Mouse (Mus musculus) layer of hippocampus, postnatal 14 days (tissue): ENCODE results near the gene Wnt10b. TPM values are rescaled to one million over a fixed set of nuclear protein-coding genes. Genes with fewer than 3 reads are reported as not detected.
A peak's percentile ranks its signal among the peaks of the same experiment; 100 is the strongest.
"Not testable (repeated sequence)": the region's sequence is repeated elsewhere in the genome, so short reads cannot be mapped to it uniquely, and the experiment has no call there.

ENCODE experiments used
- DNase-seq, 2 experiments: peaks; one replicate each; pipeline ENCODE4 v3.0.0; 2021 to 2022; ENCODE audit warnings: low spot score in 2 of 2, mixed read lengths in 1 of 2
- long read RNA-seq, 2 experiments: library from polyadenylated mRNA; stranded (forward); transcript quantifications; one replicate each; pipeline ENCODE4 v2.0.0; 2021
- total RNA-seq, 2 experiments: library from RNA; stranded (reverse); gene quantifications; 2 replicates each; pipeline ENCODE4 v1.2.3; 2021

The Wnt10b gene
- under 1 TPM; 0.41 to 0.48 TPM for total RNA-seq
- long read RNA-seq, experiment 1: 0 reads
- long read RNA-seq, experiment 2: 0 reads

- no peak for DNase-seq
These were observed at the start of gene Wnt10b for GRCm38 (mm10) chr15:98777762-98778161. Wnt10b (minus strand) TSS chr15:98778150.

DNA sequence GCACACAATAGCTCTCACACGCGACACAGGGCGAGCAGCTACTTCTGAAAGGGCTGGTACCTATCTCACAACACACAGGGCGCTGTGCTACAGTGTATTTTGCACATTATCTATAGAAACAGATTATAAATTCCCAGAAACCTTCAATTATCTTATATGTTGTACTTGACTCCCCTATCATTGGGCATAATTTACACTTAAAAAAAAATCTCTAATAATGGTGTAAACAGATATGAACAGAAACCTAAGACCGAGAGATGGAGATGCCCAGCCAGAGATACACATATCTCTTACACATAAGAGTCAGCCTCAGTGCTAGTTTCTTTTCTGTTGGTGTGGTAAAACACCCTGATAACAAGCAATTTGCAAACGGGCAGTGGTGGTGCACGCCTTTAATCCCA is 49.7 kb upstream of the Wnt10b start:
- no peak for DNase-seq

- no peak for DNase-seq
These were observed 45.5 kb upstream of the Wnt10b start for GRCm38 (mm10) chr15:98823434-98823833.

DNA sequence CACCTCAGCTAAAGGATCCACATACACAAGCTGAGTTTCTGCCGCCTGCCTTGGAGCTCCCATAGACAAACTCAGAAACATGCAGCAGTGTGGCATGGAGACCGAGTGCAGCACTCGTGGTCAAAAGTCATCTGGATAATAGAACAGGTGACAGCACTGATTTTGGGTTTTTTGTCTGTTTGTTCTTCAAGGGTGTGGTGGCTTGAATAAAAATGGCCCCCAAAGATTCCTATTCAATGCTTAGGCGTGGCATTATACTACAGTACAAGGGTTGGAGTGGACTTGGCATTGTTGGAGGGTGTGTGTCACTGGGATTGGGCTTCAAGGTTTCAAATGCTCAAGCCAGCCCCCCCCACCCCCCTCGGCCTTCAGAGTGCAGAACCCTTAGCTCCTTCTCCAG is 44.2 kb upstream of the Wnt10b start:
- DNase-seq: no peak

DNA sequence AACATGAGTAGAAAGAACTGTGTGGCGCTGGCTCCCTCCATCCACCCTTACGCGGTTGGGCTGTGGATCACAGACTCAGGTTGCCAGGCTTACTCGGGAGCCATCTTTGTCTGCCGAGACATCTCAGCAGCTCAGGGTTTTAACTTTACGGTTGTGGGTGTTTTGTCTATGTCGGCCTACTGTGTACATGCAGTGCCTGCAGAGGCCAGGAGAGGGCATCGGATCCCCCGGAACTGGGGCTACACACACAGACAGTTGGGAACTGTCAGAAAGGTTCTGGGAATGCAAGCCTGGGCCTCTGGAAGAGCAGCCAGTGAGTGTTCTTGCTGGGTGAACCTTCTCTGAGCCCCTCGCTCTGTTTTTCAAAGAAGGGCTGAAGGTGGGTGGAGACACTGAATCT is 43.5 kb upstream of the Wnt10b start:
- no peak for DNase-seq

- no peak for DNase-seq
These were observed 43.0 kb upstream of the Wnt10b start for GRCm38 (mm10) chr15:98820937-98821336.

DNA sequence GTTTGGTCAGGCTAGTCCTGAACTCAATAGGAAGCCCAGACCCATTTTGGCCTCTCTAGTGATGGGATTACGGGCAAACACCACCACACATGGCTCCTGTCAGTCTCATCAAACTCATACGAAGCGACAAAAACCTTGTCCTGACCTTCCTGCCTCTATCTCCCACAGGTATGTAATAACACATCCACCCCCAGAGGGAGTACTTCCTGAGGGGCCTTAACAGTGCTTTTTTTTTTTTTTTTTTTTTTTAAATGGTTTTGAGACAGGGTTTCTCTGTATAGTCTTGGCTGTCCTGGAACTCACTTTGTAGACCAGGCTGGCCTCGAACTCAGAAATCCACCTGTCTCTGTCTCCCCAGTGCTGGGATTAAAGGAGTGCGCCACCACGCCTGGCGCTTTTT is 40.2 kb upstream of the Wnt10b start:
- no peak for DNase-seq

DNA sequence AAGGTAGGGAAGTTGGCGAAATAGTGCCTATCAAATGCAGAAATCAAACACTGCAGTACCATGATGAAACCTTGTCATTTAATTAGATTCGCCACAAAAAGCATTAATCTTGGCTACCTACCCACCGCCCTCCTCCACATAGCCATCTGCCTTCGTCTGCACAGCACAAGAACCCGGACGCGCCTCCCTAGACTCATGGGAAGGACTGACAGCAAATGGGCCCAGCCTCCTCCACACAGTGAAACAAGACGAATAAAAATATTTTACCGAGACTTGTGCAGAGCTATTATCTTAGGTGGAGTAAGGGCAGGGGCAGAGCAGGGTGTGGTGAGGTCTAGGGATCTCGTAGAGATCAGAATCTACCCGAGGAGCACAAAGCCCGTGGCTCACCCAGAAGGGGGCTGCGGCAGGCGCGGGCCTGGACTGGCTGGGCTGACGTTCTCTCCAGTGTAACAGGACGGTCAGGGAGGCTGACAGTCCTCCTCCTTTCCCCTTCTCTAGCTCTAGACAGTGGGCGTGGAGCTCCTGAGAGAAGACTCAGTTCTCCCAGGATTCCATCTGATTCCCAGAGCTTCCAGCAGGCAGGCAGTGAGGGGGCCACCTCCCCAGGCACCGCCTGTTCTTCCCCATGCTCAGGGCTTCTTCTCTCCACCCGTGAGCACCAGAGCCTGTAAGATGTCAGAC is 34.9 kb upstream of the Wnt10b start:
- peak; percentile 57 to 87 for DNase-seq

GRCm38 (mm10) chr15:98810212-98810611 is 32.3 kb upstream of the Wnt10b start:
- DNase-seq: not testable (repeated sequence)

DNA sequence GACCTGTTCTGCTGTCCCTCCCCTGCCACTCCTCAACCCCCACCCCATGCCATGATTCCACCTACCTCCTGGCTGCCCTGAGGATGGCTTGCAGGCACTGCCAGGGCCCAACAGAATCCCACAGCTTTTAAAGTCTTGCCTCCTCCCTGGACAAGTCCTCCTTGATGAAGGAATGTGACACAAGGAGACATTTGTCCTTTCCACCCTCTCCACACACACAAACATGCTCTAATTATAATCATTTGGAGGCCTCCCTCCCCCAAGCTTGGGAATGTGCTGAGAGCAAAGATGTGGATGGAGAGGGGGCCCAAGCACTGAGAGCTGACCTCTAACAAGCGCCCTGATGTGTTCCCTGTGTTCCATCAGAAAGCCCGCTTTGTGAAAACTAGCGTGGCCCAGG is 31.4 kb upstream of the Wnt10b start, which contains the start of gene Ddn:
Ddn (minus strand) TSS at position 101 of the 400 bp plus-strand sequence.
- DNase-seq: no peak

DNA sequence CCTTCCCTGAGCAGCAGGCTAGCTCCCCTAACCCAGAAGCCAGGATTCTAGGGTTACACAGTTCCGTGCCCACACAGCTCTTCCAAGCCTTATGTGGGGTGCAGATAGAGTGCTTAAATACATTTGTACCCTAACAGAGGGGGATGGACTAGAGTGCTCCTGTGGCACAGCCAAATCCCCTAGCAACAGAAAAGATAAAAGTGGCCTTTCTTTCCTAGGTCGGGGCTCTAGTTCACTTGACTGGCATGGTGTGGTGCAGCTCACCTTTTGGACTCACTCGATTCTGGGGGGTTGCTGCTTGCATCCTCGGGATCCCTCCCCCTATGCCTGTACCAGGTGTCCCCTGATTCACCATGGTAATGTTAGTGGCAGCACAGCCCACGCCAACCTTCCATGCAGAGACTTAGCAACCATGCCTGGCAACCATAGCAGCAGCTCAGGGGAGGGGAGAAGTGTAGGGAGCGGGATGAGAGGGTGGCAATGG is 30.7 kb upstream of the Wnt10b start:
- peak; percentile 76 to 89 for DNase-seq

DNA sequence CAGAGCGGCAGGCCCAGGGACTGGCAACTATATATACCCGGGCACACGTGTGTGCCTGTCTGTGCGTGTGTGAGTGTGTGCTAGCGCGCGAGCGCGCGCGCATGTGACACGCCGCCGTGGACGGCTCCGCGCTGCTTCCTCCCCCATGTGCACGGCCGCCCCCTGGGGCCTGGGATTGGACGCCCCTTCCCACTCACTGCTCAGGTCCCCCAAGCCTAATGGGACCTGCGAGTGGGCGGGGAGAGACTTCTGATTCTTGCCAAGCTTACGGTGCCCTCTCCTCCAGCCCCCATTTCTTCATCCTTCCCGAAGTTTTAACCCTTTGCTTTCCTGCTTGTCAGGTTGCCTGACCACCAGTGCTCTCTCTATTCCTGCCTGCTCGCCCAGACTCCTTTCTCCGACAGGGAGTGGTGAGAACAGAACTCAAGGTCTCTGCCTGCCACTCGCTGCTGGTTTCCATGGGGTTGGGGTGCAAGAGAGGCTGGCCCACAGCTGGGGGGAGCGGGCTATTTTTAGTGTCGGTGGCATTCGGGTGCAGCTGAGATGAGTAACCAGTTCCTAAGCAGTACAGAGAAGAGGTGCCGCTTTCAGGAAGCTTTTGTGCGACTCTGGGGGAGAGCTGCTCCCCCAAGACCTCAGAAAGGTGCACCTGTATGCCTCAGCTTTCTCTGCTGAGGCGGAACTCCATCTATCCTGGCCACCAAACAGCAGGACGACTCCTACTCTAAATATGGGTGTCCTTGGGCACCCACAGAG is 30.1 kb upstream of the Wnt10b start:
- peak; percentile 86 to 88 for DNase-seq

GRCm38 (mm10) chr15:98806809-98807770 is 29.1 kb upstream of the Wnt10b start:
- DNase-seq: no peak

GRCm38 (mm10) chr15:98806071-98806808 is 28.3 kb upstream of the Wnt10b start:
- no peak for DNase-seq

DNA sequence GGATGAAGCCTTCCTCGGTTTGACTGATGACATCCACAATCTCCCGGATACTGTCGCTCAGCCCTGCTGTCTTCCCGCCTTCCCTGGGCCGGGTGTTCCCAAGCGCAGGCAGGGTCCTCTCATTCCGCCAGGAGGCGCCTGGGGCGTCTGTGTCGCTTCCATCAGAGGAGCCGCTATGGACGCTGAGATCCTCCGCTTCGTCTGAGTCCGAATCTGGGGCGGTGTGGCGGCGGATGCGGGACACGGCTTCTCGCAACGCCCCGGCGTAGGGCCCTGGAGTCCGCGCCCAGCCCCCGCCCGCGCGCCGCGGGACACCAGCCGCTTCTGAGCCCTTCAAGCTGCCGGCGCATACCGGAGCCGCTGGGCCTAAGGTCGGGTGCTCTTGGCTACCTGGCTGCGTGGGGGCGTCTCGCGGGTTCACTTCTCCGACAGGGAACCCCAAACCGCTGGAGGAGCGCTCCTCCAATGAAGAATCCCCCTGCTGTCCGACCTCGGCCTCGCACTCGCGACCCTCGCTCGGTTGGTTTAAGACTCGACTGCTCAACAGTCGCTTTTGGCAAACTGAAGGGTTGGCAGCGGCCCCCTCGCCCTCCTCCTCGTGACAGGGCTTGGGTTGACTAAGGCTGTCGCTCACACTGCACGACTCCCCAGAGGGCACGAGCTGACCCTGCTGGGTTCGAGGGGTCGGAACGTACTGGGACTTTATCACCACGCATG is 27.5 kb upstream of the Wnt10b start:
- DNase-seq: peak; percentile 76 to 77

DNA sequence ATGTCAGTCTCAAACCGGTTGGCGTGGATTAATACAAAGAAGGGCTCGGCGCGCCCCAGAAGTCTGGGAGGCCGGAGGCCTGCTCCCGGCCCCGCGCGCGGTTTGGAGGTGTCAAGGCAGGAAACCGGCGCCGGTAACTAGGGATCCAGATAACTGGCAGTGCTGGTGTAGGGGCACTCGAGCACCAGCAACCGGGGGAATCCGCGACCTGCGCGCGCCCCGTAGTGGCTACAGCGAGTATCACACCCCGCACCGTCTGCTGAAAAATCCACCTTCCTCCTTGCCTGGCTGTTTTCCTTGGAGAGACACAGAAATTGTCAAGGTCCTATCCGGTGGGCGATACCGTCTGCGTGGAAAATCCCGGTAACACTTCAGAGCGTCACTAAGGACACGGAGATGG is 26.1 kb upstream of the Wnt10b start:
- DNase-seq: peak; percentile 90

- DNase-seq: no peak
These were observed 25.0 kb upstream of the Wnt10b start for GRCm38 (mm10) chr15:98802926-98803325.

DNA sequence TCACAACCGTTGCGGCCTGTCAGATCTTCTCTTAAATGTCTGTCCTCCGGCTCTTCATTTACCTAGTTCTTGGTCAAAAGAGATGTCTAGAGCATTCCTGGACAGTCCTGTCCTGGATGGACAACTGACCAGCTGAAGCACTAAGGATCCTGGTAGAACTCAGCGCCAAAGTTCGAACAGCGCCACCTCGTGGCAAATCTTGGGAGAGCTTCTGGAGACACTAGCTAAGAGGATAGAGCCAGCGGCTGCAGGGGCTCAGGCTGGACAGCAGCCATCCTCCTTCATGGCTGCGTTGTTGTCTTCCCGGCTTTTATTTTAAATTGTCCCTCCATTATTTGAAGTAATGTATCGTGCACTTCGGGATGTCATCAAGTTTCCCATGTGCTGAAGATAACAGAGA is 21.4 kb upstream of the Wnt10b start:
- DNase-seq: peak; percentile 68 to 74

- DNase-seq: no peak
These were observed 21.0 kb upstream of the Wnt10b start for GRCm38 (mm10) chr15:98798903-98799302.
